Mouse (Mus musculus): ENCODE results near the gene Prkn. TPM values are rescaled to one million over a fixed set of nuclear protein-coding genes. Genes with fewer than 3 reads are reported as not detected.
"Not testable (repeated sequence)": the region's sequence is repeated elsewhere in the genome, so short reads cannot be mapped to it uniquely, and the experiment has no call there.

Prkn gene
- polyA plus RNA-seq, 1 experiment from 2014 or later = 0.14 TPM

DNA sequence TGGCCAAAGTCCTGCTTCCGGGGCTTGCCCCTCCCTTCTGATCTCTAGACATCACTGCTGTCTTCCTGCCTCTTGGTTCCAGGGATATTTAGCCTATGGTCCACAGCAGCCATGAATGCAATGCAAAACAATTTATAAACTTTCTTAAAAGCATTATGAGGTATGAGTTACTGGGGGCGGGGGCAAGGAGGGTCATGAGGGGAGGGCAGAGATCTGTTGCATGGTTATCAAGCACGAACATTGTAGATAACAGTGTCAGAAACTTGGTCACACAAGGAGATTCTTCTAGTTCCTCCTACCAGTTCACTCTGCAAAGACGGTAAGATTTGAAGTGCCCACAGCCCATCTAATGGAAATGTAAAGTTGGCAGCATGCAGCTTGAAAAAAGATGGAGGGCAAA, 1149.1 kb downstream of the Prkn start:
- Histone ChIP-seq H3K27me3 (replicated peaks; ENCODE audit: control insufficient read depth, insufficient read depth, low read length) (peaks cover 2% of the 10 kb centered on the region; the same call in 1 of the 2 replicates), H3K4me3 (ENCODE audit: low read depth, low read length) (no peak overlapping the region), H3K36me3 (ENCODE audit: control insufficient read depth, insufficient read depth, low read length) (no peaks in the 10 kb centered on the region), H3K9me3 (ENCODE audit: control insufficient read depth, low read length) (no peaks in the 10 kb centered on the region), H3K4me2 (no peak overlapping the region), H3K4me1 (replicated peaks; ENCODE audit: control insufficient read depth, insufficient read depth, low read length) (no peaks in the 10 kb centered on the region), H3K9ac (ENCODE audit: low read depth, low read length) (no peak overlapping the region), H3K27ac (ENCODE audit: low read depth, low read length) (no peak overlapping the region)
- WGBS = 62% methylated on average over 4 of the region's 4 CpGs
- ATAC-seq (replicated peaks; ENCODE audit: low FRiP score) = no peak
- no peak for DNase-seq (ENCODE audit: low spot score)

DNA sequence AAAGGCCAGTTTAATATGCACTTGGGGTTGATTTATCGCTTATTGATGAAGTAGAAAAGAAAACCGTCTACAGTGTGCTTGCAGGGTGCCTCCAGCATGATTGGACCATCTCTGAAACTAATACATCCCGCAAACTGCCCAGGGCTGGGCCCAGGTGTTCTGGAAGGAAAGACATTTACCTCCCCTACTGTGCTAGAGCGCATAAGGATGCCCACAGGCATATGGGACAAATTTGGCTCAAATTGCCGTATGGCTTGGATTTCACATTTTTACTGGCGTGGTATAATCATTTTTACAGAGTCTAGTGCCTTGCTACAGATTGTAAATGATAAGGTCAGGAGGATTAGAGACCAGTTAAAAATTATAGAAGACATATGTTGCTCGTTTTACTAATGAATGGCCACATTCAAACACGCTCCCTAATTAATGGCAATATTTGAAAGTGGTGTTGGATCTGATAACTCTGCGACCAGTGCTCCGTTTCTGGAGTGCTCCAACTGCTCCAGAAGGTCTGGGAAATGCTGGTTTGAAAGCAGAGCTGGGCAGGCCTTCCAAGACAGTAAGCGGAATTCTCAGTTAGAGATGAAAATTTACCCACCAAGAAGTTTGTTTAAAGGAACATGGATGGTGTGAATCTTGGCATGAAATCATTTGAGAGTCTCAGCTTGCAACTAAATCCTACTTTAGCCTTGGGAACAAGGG, 1150.4 kb downstream of the Prkn start:
- H3K9me3 ChIP-seq (ENCODE audit: control insufficient read depth, low read length) = no peaks in the 10 kb centered on the region
- H3K4me1 ChIP-seq (replicated peaks; ENCODE audit: control insufficient read depth, insufficient read depth, low read length) = no peaks in the 10 kb centered on the region
- DNase-seq (ENCODE audit: low spot score) (no peak), ATAC-seq (replicated peaks; ENCODE audit: low FRiP score) (no peak)
- peaks cover 2% of the 10 kb centered on the region; the same call in 1 of the 2 replicates for H3K27me3 ChIP-seq (replicated peaks; ENCODE audit: control insufficient read depth, insufficient read depth, low read length)
- H3K36me3 ChIP-seq (ENCODE audit: control insufficient read depth, insufficient read depth, low read length) = no peaks in the 10 kb centered on the region
- H3K27ac ChIP-seq (ENCODE audit: low read depth, low read length) = no peak overlapping the region
- no peak overlapping the region for H3K9ac ChIP-seq (ENCODE audit: low read depth, low read length)
- H3K4me2 ChIP-seq = no peak overlapping the region
- H3K4me3 ChIP-seq (ENCODE audit: low read depth, low read length) = no peak overlapping the region
- 84% methylated on average over 11 of the region's 11 CpGs for WGBS

DNA sequence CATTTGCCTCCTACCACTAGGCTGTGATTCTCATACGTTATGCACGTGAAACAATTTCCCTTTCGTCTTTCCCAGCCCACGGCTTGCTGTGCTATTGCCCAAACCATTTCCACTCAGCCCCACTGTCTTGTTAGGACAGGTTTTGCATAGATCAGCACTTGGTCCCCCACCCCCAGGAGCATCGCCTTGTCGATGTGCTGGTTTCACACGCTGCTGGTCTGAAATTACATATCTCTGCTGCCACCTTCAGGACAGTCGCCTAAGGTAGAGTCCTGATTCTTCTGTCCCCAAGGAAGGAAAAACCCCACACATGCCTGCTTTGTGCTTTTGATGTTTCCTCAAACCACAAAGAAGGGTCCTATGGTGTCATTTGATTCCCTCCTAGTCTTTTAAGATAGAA, 1153.1 kb downstream of the Prkn start:
- no peak overlapping the region for H3K4me3 ChIP-seq (ENCODE audit: low read depth, low read length)
- no peaks in the 10 kb centered on the region for H3K9me3 ChIP-seq (ENCODE audit: control insufficient read depth, low read length)
- peaks cover 2% of the 10 kb centered on the region; the same call in 1 of the 2 replicates for H3K4me1 ChIP-seq (replicated peaks; ENCODE audit: control insufficient read depth, insufficient read depth, low read length)
- no peak overlapping the region for H3K27ac ChIP-seq (ENCODE audit: low read depth, low read length)
- no peaks in the 10 kb centered on the region for H3K36me3 ChIP-seq (ENCODE audit: control insufficient read depth, insufficient read depth, low read length)
- no peak overlapping the region for H3K9ac ChIP-seq (ENCODE audit: low read depth, low read length)
- H3K4me2 ChIP-seq = no peak overlapping the region
- ATAC-seq (replicated peaks; ENCODE audit: low FRiP score) (no peak), DNase-seq (ENCODE audit: low spot score) (no peak)
- peaks cover 2% of the 10 kb centered on the region; the same call in 1 of the 2 replicates for H3K27me3 ChIP-seq (replicated peaks; ENCODE audit: control insufficient read depth, insufficient read depth, low read length)
- WGBS = 29% methylated on average over 8 of the region's 8 CpGs

DNA sequence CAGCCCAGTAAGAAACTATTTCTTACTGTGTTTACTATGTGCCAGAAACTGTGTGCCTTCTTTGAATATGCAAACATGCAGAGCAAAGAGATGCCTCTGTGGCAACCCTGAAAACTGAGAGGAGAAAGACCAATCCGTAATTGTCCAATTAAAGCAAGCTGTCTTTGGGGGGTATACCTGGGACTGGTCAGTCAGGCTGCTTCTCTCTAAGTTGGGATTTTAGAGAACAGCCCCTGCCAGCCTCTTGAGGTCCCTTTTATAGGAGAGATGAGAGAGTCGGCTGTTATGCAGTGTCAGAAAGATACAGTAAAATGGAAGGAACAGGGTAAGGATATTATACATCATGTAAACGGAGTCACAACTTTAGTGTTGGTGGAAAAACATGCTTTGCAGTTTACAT, 1154.1 kb downstream of the Prkn start:
- H3K4me1 ChIP-seq (replicated peaks; ENCODE audit: control insufficient read depth, insufficient read depth, low read length) = peaks cover 2% of the 10 kb centered on the region; the same call in 1 of the 2 replicates
- no peak for ATAC-seq (replicated peaks; ENCODE audit: low FRiP score)
- H3K27me3 ChIP-seq (replicated peaks; ENCODE audit: control insufficient read depth, insufficient read depth, low read length) = peaks cover 2% of the 10 kb centered on the region; the same call in 1 of the 2 replicates
- H3K36me3 ChIP-seq (ENCODE audit: control insufficient read depth, insufficient read depth, low read length) = no peaks in the 10 kb centered on the region
- no peak overlapping the region for H3K4me2 ChIP-seq
- WGBS = 82% methylated on average over 3 of the region's 3 CpGs
- DNase-seq (ENCODE audit: low spot score) = no peak
- H3K27ac ChIP-seq (ENCODE audit: low read depth, low read length) = no peak overlapping the region
- no peak overlapping the region for H3K9ac ChIP-seq (ENCODE audit: low read depth, low read length)
- no peak overlapping the region for H3K4me3 ChIP-seq (ENCODE audit: low read depth, low read length)
- no peaks in the 10 kb centered on the region for H3K9me3 ChIP-seq (ENCODE audit: control insufficient read depth, low read length)

DNA sequence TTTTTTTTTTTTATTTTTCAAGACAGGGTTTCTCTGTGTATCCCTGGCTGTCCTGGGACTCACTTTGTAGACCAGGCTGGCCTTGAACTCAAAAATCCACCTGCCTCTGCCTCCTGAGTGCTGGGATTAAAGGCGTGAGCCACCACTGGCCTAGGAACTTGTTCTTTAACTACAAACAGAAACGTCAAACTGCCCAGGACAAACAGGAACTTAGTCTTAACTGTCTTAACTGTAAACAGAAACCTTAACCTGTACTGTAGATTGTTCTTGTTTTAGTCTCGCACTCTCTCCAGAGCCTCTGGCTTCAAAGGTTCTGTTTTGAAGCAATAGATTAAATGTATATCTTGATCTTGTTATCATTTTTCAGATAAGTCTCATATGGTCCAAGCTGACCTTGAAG, 1154.6 kb downstream of the Prkn start:
- H3K4me1 ChIP-seq (replicated peaks; ENCODE audit: control insufficient read depth, insufficient read depth, low read length); DNase-seq (ENCODE audit: low spot score); H3K27ac ChIP-seq (ENCODE audit: low read depth, low read length); ATAC-seq (replicated peaks; ENCODE audit: low FRiP score); H3K9me3 ChIP-seq (ENCODE audit: control insufficient read depth, low read length); H3K9ac ChIP-seq (ENCODE audit: low read depth, low read length); H3K36me3 ChIP-seq (ENCODE audit: control insufficient read depth, insufficient read depth, low read length); H3K27me3 ChIP-seq (replicated peaks; ENCODE audit: control insufficient read depth, insufficient read depth, low read length); H3K4me3 ChIP-seq (ENCODE audit: low read depth, low read length); H3K4me2 ChIP-seq: not testable (repeated sequence)
- WGBS = 63% methylated on average over 3 of the region's 3 CpGs

DNA sequence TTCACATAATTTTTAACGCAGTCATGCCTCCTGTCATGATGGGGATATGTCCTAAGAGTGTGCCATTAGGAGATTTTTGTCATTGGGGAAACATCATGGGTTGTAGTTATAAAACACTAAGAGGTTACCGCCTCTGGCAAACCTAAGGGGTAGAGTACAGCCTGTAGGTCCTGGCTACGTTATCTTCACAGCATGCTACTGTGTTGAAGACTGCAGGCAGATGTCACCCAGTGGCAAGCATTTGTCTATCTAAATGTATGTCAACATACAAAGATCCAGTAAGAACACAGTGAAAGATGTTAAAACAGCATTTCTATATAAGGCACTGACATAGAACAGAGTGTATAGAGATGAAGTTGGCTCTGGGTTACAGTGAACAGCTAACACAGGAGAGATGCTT, 1155.3 kb downstream of the Prkn start:
- Histone ChIP-seq H3K4me3 (ENCODE audit: low read depth, low read length) (no peak overlapping the region), H3K27me3 (replicated peaks; ENCODE audit: control insufficient read depth, insufficient read depth, low read length) (peaks cover 2% of the 10 kb centered on the region; the same call in 1 of the 2 replicates), H3K9ac (ENCODE audit: low read depth, low read length) (no peak overlapping the region), H3K4me1 (replicated peaks; ENCODE audit: control insufficient read depth, insufficient read depth, low read length) (peaks cover 2% of the 10 kb centered on the region; the same call in 1 of the 2 replicates), H3K27ac (ENCODE audit: low read depth, low read length) (no peak overlapping the region), H3K36me3 (ENCODE audit: control insufficient read depth, insufficient read depth, low read length) (no peaks in the 10 kb centered on the region), H3K9me3 (ENCODE audit: control insufficient read depth, low read length) (no peaks in the 10 kb centered on the region), H3K4me2 (no peak overlapping the region)
- no peak for DNase-seq (ENCODE audit: low spot score)
- no peak for ATAC-seq (replicated peaks; ENCODE audit: low FRiP score)
- WGBS = 76% methylated on average over 3 of the region's 3 CpGs

DNA sequence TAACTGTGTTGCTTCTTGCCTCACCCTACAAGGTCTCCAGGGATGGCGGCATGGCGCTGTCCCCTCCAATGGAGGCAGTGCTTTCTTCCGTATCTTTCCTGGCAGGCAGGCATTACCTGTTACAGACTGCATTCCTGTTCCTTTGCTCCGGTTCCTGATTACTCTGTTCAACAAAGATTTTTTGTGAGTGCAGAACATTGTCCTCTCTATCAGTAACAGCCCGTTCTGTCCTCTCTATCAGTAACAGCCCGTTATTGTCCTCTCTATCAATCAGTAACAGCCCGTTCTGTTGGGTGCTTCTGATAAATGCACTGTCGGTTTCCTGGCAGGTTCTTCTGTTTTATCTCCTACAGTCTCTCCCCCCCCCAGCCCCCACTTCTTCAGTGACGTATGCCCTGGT, 1156.1 kb downstream of the Prkn start:
- no peak overlapping the region for H3K4me3 ChIP-seq (ENCODE audit: low read depth, low read length)
- 22% methylated on average over 9 of the region's 9 CpGs for WGBS
- H3K4me2 ChIP-seq = no peak overlapping the region
- ATAC-seq (replicated peaks; ENCODE audit: low FRiP score) (peak; percentile 92), DNase-seq (ENCODE audit: low spot score) (no peak)
- no peak overlapping the region for H3K9ac ChIP-seq (ENCODE audit: low read depth, low read length)
- no peak overlapping the region for H3K27ac ChIP-seq (ENCODE audit: low read depth, low read length)
- H3K27me3 ChIP-seq (replicated peaks; ENCODE audit: control insufficient read depth, insufficient read depth, low read length) = 0 out of 2 replicates have a peak, but pooled peaks cover 2% of the 10 kb centered on the region
- H3K4me1 ChIP-seq (replicated peaks; ENCODE audit: control insufficient read depth, insufficient read depth, low read length) = peaks cover 2% of the 10 kb centered on the region; the same call in 1 of the 2 replicates
- no peaks in the 10 kb centered on the region for H3K9me3 ChIP-seq (ENCODE audit: control insufficient read depth, low read length)
- no peaks in the 10 kb centered on the region for H3K36me3 ChIP-seq (ENCODE audit: control insufficient read depth, insufficient read depth, low read length)

DNA sequence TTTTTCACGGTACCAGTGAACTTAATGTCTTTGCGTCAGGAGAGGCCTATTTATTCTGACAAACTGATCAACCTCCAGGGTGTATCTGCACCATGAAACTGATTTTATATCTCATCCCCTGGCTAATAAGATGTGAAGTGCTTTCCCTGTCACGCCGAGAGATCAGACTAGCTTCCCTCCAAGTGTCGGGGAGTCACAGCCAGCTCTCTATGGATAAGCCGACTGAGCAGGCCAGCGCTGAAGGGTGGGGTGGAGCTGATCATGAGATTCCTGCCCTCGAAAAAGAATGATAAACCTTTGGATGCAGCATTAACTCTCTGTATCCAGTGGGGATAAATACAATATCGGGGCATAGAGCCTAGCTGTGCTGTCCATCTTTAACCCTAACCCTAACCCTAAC, 1160.1 kb downstream of the Prkn start:
- Histone ChIP-seq H3K9ac (ENCODE audit: low read depth, low read length) (no peak overlapping the region), H3K4me3 (ENCODE audit: low read depth, low read length) (no peak overlapping the region), H3K4me2 (no peak overlapping the region), H3K36me3 (ENCODE audit: control insufficient read depth, insufficient read depth, low read length) (no peaks in the 10 kb centered on the region), H3K9me3 (ENCODE audit: control insufficient read depth, low read length) (no peaks in the 10 kb centered on the region), H3K27ac (ENCODE audit: low read depth, low read length) (no peak overlapping the region), H3K27me3 (replicated peaks; ENCODE audit: control insufficient read depth, insufficient read depth, low read length) (no peaks in the 10 kb centered on the region), H3K4me1 (replicated peaks; ENCODE audit: control insufficient read depth, insufficient read depth, low read length) (peaks cover 2% of the 10 kb centered on the region; the same call in 1 of the 2 replicates)
- 76% methylated on average over 9 of the region's 9 CpGs for WGBS
- ATAC-seq (replicated peaks; ENCODE audit: low FRiP score) (no peak), DNase-seq (ENCODE audit: low spot score) (no peak)

DNA sequence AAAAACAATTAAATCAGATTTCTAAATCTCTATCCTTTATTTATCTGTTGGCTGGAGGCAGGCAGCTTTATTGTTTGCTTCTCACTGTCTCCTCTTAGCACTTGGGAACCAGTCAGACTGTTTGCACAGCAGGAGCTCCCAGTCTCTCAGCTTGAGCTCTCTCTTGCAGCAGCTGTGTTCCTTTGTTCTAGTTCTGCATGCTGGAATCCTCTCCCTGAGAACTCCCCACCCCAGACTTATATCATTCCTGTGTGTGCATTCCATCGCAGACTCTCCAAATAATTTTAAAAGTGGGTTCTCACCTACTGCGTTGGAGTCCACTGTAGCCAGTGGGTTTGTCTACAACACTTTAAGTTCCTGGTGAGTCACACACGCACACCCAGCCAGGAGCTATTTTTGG, 1181.1 kb downstream of the Prkn start:
- Histone ChIP-seq H3K27me3 (replicated peaks; ENCODE audit: control insufficient read depth, insufficient read depth, low read length) (no peaks in the 10 kb centered on the region), H3K4me1 (replicated peaks; ENCODE audit: control insufficient read depth, insufficient read depth, low read length) (no peaks in the 10 kb centered on the region), H3K36me3 (ENCODE audit: control insufficient read depth, insufficient read depth, low read length) (no peaks in the 10 kb centered on the region), H3K4me2 (no peak overlapping the region), H3K4me3 (ENCODE audit: low read depth, low read length) (no peak overlapping the region), H3K9me3 (ENCODE audit: control insufficient read depth, low read length) (no peaks in the 10 kb centered on the region), H3K27ac (ENCODE audit: low read depth, low read length) (no peak overlapping the region), H3K9ac (ENCODE audit: low read depth, low read length) (no peak overlapping the region)
- WGBS = 52% methylated on average over 3 of the region's 3 CpGs
- no peak for ATAC-seq (replicated peaks; ENCODE audit: low FRiP score)
- no peak for DNase-seq (ENCODE audit: low spot score)
